Mouse (Mus musculus): ENCODE measurements around the gene Cyp19a1. TPM values are rescaled to one million over a fixed set of nuclear protein-coding genes. Genes with fewer than 3 reads are reported as not detected.

Cyp19a1 gene
- total and polyA plus RNA-seq, 3 experiments: not detected

DNA sequence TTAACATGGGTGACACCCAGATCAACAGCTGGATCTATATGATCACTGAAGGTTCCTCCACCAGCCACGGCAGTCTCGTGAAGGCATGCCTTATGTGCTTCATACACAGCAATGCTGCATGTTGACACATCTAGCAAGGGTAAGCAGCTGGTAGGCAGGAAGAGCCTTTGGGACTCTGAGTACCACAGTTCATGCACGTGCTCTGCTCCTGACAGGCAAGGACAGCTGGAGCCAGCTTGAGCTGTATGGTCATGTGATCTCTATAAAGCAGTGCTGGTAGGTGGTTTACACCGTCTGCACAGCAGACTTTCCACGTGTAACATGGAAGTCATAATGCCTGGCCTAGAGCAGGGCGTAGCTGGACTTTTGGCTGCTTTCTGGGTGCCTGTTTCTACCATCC lies 2.1 kb upstream of the Cyp19a1 start:
- TF ChIP-seq CTCF (IDR thresholded peaks at IDR 0.05) (no peak), POLR2A (IDR thresholded peaks at IDR 0.05; ENCODE audit: insufficient read depth, low read depth, low read length) (no peak), EP300 (IDR thresholded peaks at IDR 0.05; ENCODE audit: insufficient read depth, low read depth, low read length) (no peak)
- DNase-seq: no peak
- Histone ChIP-seq H3K9ac (ENCODE audit: low read depth, low read length) (no peak overlapping the region), H3K27me3 (ENCODE audit: control insufficient read depth, insufficient read depth, low read length) (0 out of 2 replicates have a peak, but pooled peaks cover 1% of the 10 kb centered on the region), H3K27ac (no peak overlapping the region), H3K36me3 (ENCODE audit: control insufficient read depth, insufficient read depth, low read length) (no peaks in the 10 kb centered on the region), H3K79me2 (replicated peaks; ENCODE audit: control insufficient read depth, insufficient read depth, low read length) (no peaks in the 10 kb centered on the region), H3K4me3 (no peak overlapping the region), H3K4me1 (ENCODE audit: control insufficient read depth, insufficient read depth, low read length) (no peaks in the 10 kb centered on the region)
- 66% methylated on average over 6 of the region's 6 CpGs for WGBS
- intact Hi-C loops (cut with DNase I): no loop called here

DNA sequence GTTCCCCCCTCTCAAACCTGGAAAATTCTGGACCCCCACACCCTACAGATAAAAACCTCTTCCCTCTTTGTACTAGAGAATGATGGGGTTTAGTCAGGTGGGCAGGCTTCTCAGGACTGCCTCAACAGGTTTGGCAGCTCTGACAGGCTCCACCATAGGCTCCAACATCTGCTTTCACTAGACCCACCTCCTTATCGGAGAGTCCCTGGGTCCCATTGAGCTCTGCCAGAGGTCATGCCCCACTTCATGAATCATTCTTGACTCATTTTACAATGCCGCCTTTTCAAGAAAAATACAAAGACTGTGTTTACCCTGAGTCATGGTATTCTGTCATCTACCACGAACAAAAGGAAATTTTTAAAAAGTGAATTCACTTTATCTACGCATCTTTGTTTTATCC lies 3.2 kb downstream of the Cyp19a1 start:
- Histone ChIP-seq H3K36me3 (ENCODE audit: control insufficient read depth, insufficient read depth, low read length) (no peaks in the 10 kb centered on the region), H3K4me1 (ENCODE audit: control insufficient read depth, insufficient read depth, low read length) (no peaks in the 10 kb centered on the region), H3K27ac (no peak overlapping the region), H3K79me2 (replicated peaks; ENCODE audit: control insufficient read depth, insufficient read depth, low read length) (no peaks in the 10 kb centered on the region), H3K9ac (ENCODE audit: low read depth, low read length) (no peak overlapping the region), H3K27me3 (ENCODE audit: control insufficient read depth, insufficient read depth, low read length) (no peaks in the 10 kb centered on the region), H3K4me3 (no peak overlapping the region)
- intact Hi-C loops (cut with DNase I): no loop called here
- no peak for TF ChIP-seq EP300 (IDR thresholded peaks at IDR 0.05; ENCODE audit: insufficient read depth, low read depth, low read length)
- no peak for TF ChIP-seq POLR2A (IDR thresholded peaks at IDR 0.05; ENCODE audit: insufficient read depth, low read depth, low read length)
- no peak for TF ChIP-seq CTCF (IDR thresholded peaks at IDR 0.05)
- no peak for DNase-seq
- 73% methylated on average over 4 of the region's 4 CpGs for WGBS

DNA sequence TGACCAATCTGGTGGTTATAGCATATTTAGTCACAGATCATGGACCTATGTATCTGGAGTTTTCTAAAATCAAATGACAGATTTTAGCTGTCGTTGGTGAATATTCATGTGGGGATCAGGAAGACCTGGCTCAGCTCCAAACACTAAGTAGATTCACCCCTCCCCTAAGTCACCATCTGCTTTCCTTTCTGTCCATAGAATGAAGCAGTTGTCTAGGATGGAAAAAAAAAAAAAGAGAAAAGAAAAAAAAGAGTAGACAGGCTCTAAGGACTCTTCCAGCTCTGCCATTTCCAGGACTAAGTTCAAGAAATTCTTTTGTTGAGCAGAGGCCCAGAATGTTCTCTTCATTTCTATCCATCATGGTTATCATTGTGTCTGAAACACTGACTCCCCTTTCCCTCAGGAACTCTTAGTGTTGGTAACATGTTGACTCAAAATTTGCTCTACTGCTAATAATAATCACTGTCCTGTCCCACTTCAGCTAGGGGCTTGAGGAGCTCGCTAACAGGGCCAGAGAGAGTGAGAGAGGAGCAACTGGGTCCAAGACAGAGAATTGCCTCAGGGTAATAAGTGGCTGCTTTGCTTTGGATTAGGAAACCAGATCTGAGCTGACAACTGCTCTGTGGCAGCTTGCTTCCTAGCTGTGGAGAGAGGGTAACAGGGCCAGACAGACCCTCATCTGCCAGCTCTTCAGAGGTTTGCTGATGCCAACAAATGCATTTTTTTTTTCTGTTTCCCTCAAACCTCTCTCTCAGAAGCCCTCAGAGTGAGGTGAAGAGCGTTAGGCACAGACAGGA lies 22.8 kb downstream of the Cyp19a1 start:
- intact Hi-C loops (cut with DNase I): no loop called here
- Histone ChIP-seq H3K27me3 (ENCODE audit: control insufficient read depth, insufficient read depth, low read length) (no peaks in the 10 kb centered on the region), H3K79me2 (replicated peaks; ENCODE audit: control insufficient read depth, insufficient read depth, low read length) (no peaks in the 10 kb centered on the region), H3K9ac (ENCODE audit: low read depth, low read length) (no peak overlapping the region), H3K4me3 (no peak overlapping the region), H3K36me3 (ENCODE audit: control insufficient read depth, insufficient read depth, low read length) (no peaks in the 10 kb centered on the region), H3K27ac (no peak overlapping the region), H3K4me1 (ENCODE audit: control insufficient read depth, insufficient read depth, low read length) (no peaks in the 10 kb centered on the region)
- TF ChIP-seq CTCF (IDR thresholded peaks at IDR 0.05): no peak
- no peak for TF ChIP-seq POLR2A (IDR thresholded peaks at IDR 0.05; ENCODE audit: insufficient read depth, low read depth, low read length)
- TF ChIP-seq EP300 (IDR thresholded peaks at IDR 0.05; ENCODE audit: insufficient read depth, low read depth, low read length): no peak
- DNase-seq: no peak
- WGBS: 58% methylated on average over 3 of the region's 3 CpGs

DNA sequence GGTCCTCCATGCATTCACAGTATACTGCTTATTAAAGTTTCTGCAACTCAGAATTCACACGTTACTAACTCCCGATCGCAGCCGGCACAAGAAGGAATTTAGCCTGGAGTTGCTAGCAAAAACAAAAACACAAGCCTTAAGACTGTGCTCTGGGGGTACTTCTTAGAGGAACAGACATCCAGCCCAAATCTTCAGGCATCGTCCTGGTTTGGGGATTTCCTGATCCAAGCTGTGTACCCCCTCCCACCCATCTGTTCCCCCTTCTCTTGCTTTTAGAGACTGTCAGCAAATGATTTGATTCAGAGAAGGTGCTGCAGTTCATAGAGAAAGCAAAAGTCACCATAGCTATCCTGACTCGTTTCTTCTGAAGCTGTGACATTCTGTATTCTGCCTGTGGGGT lies 40.3 kb downstream of the Cyp19a1 start:
- WGBS: 64% methylated on average over 6 of the region's 6 CpGs

DNA sequence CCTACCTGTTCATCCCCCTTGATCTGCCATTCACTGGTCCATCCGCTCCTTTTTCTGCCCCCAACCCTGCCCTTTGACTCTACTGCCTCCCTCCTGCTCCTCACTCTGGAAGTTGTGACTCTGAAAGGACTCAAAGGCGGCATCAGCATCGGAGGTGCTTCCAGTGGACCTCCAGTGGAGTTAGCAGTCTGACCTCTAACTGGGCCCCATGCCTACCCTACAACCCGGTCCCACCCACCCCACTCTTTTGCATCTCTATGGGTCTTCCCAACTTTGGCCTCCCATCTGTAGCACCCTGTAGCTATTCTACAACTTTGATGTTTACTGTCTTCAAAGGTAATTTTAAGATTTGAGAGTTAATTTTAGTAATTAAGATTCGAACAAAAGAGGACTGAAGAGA lies 51.4 kb downstream of the Cyp19a1 start:
- H3K4me1 ChIP-seq (ENCODE audit: control insufficient read depth, insufficient read depth, low read length): no peaks in the 10 kb centered on the region
- no peaks in the 10 kb centered on the region for H3K36me3 ChIP-seq (ENCODE audit: control insufficient read depth, insufficient read depth, low read length)
- no peak overlapping the region for H3K9ac ChIP-seq (ENCODE audit: low read depth, low read length)
- no peak overlapping the region for H3K4me3 ChIP-seq
- TF ChIP-seq POLR2A (IDR thresholded peaks at IDR 0.05; ENCODE audit: insufficient read depth, low read depth, low read length): no peak
- WGBS: 63% methylated on average over 5 of the region's 5 CpGs
- H3K27ac ChIP-seq: no peak overlapping the region
- no peak for DNase-seq
- no peaks in the 10 kb centered on the region for H3K27me3 ChIP-seq (ENCODE audit: control insufficient read depth, insufficient read depth, low read length)
- intact Hi-C loops (cut with DNase I): no loop called here
- H3K79me2 ChIP-seq (replicated peaks; ENCODE audit: control insufficient read depth, insufficient read depth, low read length): no peaks in the 10 kb centered on the region

More for the DNA sequence above, 40.3 kb downstream of the Cyp19a1 start:
- DNase-seq: no peak
- no peaks in the 10 kb centered on the region for H3K36me3 ChIP-seq (ENCODE audit: control insufficient read depth, insufficient read depth, low read length)
- H3K27ac ChIP-seq: no peak overlapping the region
- no peaks in the 10 kb centered on the region for H3K27me3 ChIP-seq (ENCODE audit: control insufficient read depth, insufficient read depth, low read length)
- no peak overlapping the region for H3K4me3 ChIP-seq
- no peaks in the 10 kb centered on the region for H3K79me2 ChIP-seq (replicated peaks; ENCODE audit: control insufficient read depth, insufficient read depth, low read length)
- H3K9ac ChIP-seq (ENCODE audit: low read depth, low read length): no peak overlapping the region
- no peaks in the 10 kb centered on the region for H3K4me1 ChIP-seq (ENCODE audit: control insufficient read depth, insufficient read depth, low read length)
- intact Hi-C loops (cut with DNase I): no loop called here
- TF ChIP-seq CTCF (IDR thresholded peaks at IDR 0.05) (no peak), EP300 (IDR thresholded peaks at IDR 0.05; ENCODE audit: insufficient read depth, low read depth, low read length) (no peak), POLR2A (IDR thresholded peaks at IDR 0.05; ENCODE audit: insufficient read depth, low read depth, low read length) (no peak)

DNA sequence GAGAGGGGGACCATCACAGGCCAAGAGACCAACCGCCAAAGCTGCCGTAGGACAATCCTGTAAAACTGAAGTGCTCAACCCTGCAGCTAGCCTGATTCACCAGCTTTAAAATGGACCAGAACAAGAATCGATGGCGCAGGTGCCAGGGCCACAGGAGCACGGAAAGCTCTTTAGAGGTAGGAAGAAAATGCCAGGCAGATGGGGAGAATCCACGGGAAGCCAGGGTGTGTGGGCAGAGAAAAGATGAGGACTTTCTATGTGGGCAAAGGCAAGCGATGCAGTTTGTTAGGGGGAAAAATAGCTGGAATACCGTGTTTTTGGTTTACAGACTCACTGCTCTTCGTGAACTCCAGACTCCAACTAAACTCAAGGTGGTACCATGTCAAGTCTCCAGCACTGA lies 53.0 kb downstream of the Cyp19a1 start:
- Histone ChIP-seq H3K4me3 (no peak overlapping the region), H3K79me2 (replicated peaks; ENCODE audit: control insufficient read depth, insufficient read depth, low read length) (no peaks in the 10 kb centered on the region), H3K36me3 (ENCODE audit: control insufficient read depth, insufficient read depth, low read length) (no peaks in the 10 kb centered on the region), H3K4me1 (ENCODE audit: control insufficient read depth, insufficient read depth, low read length) (no peaks in the 10 kb centered on the region), H3K27ac (no peak overlapping the region), H3K9ac (ENCODE audit: low read depth, low read length) (no peak overlapping the region), H3K27me3 (ENCODE audit: control insufficient read depth, insufficient read depth, low read length) (no peaks in the 10 kb centered on the region)
- TF ChIP-seq POLR2A (IDR thresholded peaks at IDR 0.05; ENCODE audit: insufficient read depth, low read depth, low read length): no peak
- TF ChIP-seq CTCF (IDR thresholded peaks at IDR 0.05): no peak
- TF ChIP-seq EP300 (IDR thresholded peaks at IDR 0.05; ENCODE audit: insufficient read depth, low read depth, low read length): no peak
- intact Hi-C loops (cut with DNase I): no loop called here
- 89% methylated on average over 9 of the region's 9 CpGs for WGBS
- DNase-seq: no peak
